Mouse (Mus musculus) erythroblast, embryonic 14.5 days (primary cell): ENCODE measurements around the gene Gtf2ird1. TPM values are rescaled to one million over a fixed set of nuclear protein-coding genes. Genes with fewer than 3 reads are reported as not detected.

Source experiments
- H3K27me3 ChIP-seq: 2 replicates; pipeline ENCODE4 v1.6.1; 2012; ENCODE audit warnings: inconsistent platforms; ENCODE audit not compliant: control insufficient read depth
- H3K36me3 ChIP-seq: 2 replicates; pipeline ENCODE4 v1.6.1; 2012; ENCODE audit warnings: mild to moderate bottlenecking, inconsistent platforms; ENCODE audit not compliant: control insufficient read depth
- H3K4me1 ChIP-seq: 2 replicates; pipeline ENCODE4 v1.6.1; 2012; ENCODE audit warnings: inconsistent platforms; ENCODE audit not compliant: control insufficient read depth
- H3K4me3 ChIP-seq: replicated peaks from 2 replicates; pipeline ENCODE3; 2012; ENCODE audit warnings: moderate library complexity, mild to moderate bottlenecking, inconsistent platforms
- H3K9me3 ChIP-seq: 2 replicates; pipeline ENCODE4 v1.6.1; 2012; ENCODE audit warnings: low read length, inconsistent platforms, mixed read lengths; ENCODE audit not compliant: control insufficient read depth
- GATA1 ChIP-seq: IDR thresholded peaks from 2 replicates; pipeline ENCODE4 v1.6.1; 2012; ENCODE audit warnings: low read length, inconsistent platforms, mixed read lengths
- TAL1 ChIP-seq: IDR thresholded peaks from 3 replicates; pipeline ENCODE4 v1.6.1; 2012; ENCODE audit warnings: low read length, inconsistent platforms, mixed read lengths
- polyA plus RNA-seq: library from polyadenylated mRNA; stranded (reverse); fragments of >175 nt; gene quantifications from 2 replicates; pipeline ENCODE4 v1.2.3, GENCODE M21; 2012

Gene Gtf2ird1
- polyA plus RNA-seq, 1 experiment: 2.0 TPM

GRCm38 (mm10) chr5:134491712-134492417 lies 35.3 kb upstream of the Gtf2ird1 start:
- no peaks in the 10 kb centered on the region; the same call in 1 of the 2 replicates for H3K36me3 ChIP-seq
- peaks cover 26% of the 10 kb centered on the region for H3K4me1 ChIP-seq
- no peak overlapping the region for H3K4me3 ChIP-seq
- no peak for TF ChIP-seq TAL1
- no peak for TF ChIP-seq GATA1
- H3K9me3 ChIP-seq: no peaks in the 10 kb centered on the region
- H3K27me3 ChIP-seq: no peaks in the 10 kb centered on the region

GRCm38 (mm10) chr5:134491206-134491605 lies 34.7 kb upstream of the Gtf2ird1 start:
- no peak for TF ChIP-seq GATA1
- TF ChIP-seq TAL1: no peak
- H3K4me1 ChIP-seq: peaks cover 26% of the 10 kb centered on the region
- no peaks in the 10 kb centered on the region for H3K36me3 ChIP-seq
- H3K4me3 ChIP-seq: no peak overlapping the region
- H3K9me3 ChIP-seq: no peaks in the 10 kb centered on the region
- H3K27me3 ChIP-seq: no peaks in the 10 kb centered on the region

GRCm38 (mm10) chr5:134490465-134490864 lies 33.9 kb upstream of the Gtf2ird1 start:
- no peak for TF ChIP-seq GATA1
- H3K4me1 ChIP-seq: peaks cover 26% of the 10 kb centered on the region
- H3K36me3 ChIP-seq: no peaks in the 10 kb centered on the region
- H3K9me3 ChIP-seq: no peaks in the 10 kb centered on the region
- H3K4me3 ChIP-seq: no peak overlapping the region
- no peaks in the 10 kb centered on the region for H3K27me3 ChIP-seq

- H3K27me3 ChIP-seq: no peaks in the 10 kb centered on the region
- H3K36me3 ChIP-seq: no peaks in the 10 kb centered on the region
- no peak overlapping the region for H3K4me3 ChIP-seq
- H3K4me1 ChIP-seq: peaks cover 26% of the 10 kb centered on the region
- no peaks in the 10 kb centered on the region for H3K9me3 ChIP-seq
- TF ChIP-seq GATA1 (no peak), TAL1 (no peak)
Measured at GRCm38 (mm10) chr5:134489583-134489982, 33.1 kb upstream of the Gtf2ird1 start.

GRCm38 (mm10) chr5:134488596-134488995 lies 32.1 kb upstream of the Gtf2ird1 start:
- TF ChIP-seq TAL1: no peak
- TF ChIP-seq GATA1: no peak
- Histone ChIP-seq H3K4me1 (peaks cover 20% of the 10 kb centered on the region), H3K4me3 (no peak overlapping the region), H3K9me3 (no peaks in the 10 kb centered on the region), H3K27me3 (no peaks in the 10 kb centered on the region), H3K36me3 (no peaks in the 10 kb centered on the region)

GRCm38 (mm10) chr5:134488042-134488441 lies 31.5 kb upstream of the Gtf2ird1 start:
- H3K4me1 ChIP-seq: peaks cover 14% of the 10 kb centered on the region
- H3K36me3 ChIP-seq: no peaks in the 10 kb centered on the region
- TF ChIP-seq TAL1 (no peak), GATA1 (no peak)
- H3K9me3 ChIP-seq: no peaks in the 10 kb centered on the region
- H3K4me3 ChIP-seq: no peak overlapping the region
- no peaks in the 10 kb centered on the region for H3K27me3 ChIP-seq

- Histone ChIP-seq H3K27me3 (no peaks in the 10 kb centered on the region), H3K4me3 (no peak overlapping the region), H3K9me3 (no peaks in the 10 kb centered on the region), H3K4me1 (peaks cover 5% of the 10 kb centered on the region), H3K36me3 (no peaks in the 10 kb centered on the region)
- TF ChIP-seq GATA1: no peak
Measured at GRCm38 (mm10) chr5:134485900-134486665, 29.6 kb upstream of the Gtf2ird1 start.

GRCm38 (mm10) chr5:134485183-134485730 lies 28.7 kb upstream of the Gtf2ird1 start:
- no peak overlapping the region for H3K4me3 ChIP-seq
- TF ChIP-seq TAL1 (no peak), GATA1 (no peak)
- H3K4me1 ChIP-seq: peaks cover 3% of the 10 kb centered on the region
- H3K36me3 ChIP-seq: no peaks in the 10 kb centered on the region
- no peaks in the 10 kb centered on the region for H3K27me3 ChIP-seq
- no peaks in the 10 kb centered on the region for H3K9me3 ChIP-seq

GRCm38 (mm10) chr5:134483291-134483690 lies 26.8 kb upstream of the Gtf2ird1 start:
- H3K27me3 ChIP-seq: no peaks in the 10 kb centered on the region
- TF ChIP-seq TAL1 (no peak), GATA1 (no peak)
- no peaks in the 10 kb centered on the region for H3K4me1 ChIP-seq
- H3K9me3 ChIP-seq: no peaks in the 10 kb centered on the region
- H3K4me3 ChIP-seq: no peak overlapping the region
- no peaks in the 10 kb centered on the region for H3K36me3 ChIP-seq
